Mouse (Mus musculus) CH12.LX (cell line): Measurements from ENCODE around the gene Ifi27l2b. TPM values are rescaled to one million over a fixed set of nuclear protein-coding genes. Genes with fewer than 3 reads are reported as not detected.

ENCODE experiments used
- DNase-seq: peaks from one replicate; pipeline ENCODE4 v3.0.0-alpha.2; 2013; ENCODE audit errors: extremely low read depth
- H3K27ac ChIP-seq: 2 replicates; pipeline ENCODE4 v1.5.1; 2012; ENCODE audit warnings: low read depth, mild to moderate bottlenecking, control low read depth, moderate library complexity; ENCODE audit not compliant: insufficient read depth
- H3K27me3 ChIP-seq: replicated peaks from 2 replicates; pipeline ENCODE3; 2012; ENCODE audit warnings: inconsistent platforms
- H3K36me3 ChIP-seq, 2 experiments: replicated peaks in 1 of 2; 2 replicates each; pipeline versions ENCODE3 to v1.6.1; 2012; ENCODE audit warnings: inconsistent platforms in 1 of 2, low read length in 1 of 2, mild to moderate bottlenecking in 1 of 2, mixed read lengths in 1 of 2, moderate library complexity in 1 of 2; ENCODE audit not compliant: control insufficient read depth in 1 of 2, insufficient read depth in 1 of 2
- H3K4me1 ChIP-seq, 2 experiments: 2 replicates each; pipeline ENCODE4 v1.6.1; 2012; ENCODE audit warnings: inconsistent platforms in 1 of 2, moderate library complexity in 1 of 2; ENCODE audit not compliant: insufficient read depth in 2 of 2, control insufficient read depth in 1 of 2
- H3K4me2 ChIP-seq: 2 replicates; pipeline ENCODE4 v1.6.1; 2012; ENCODE audit warnings: low read depth, mild to moderate bottlenecking, control low read depth; ENCODE audit not compliant: poor library complexity, insufficient read depth, severe bottlenecking
- H3K4me3 ChIP-seq, 3 experiments: fragments of 150-350 bp in 1 of 3; sonication (generic) in 1 of 3; replicated peaks in 1 of 3; 2 replicates each; pipeline versions ENCODE3 to v1.5.1; 2011 to 2012; ENCODE audit warnings: low read depth in 2 of 3, low read length in 2 of 3, mild to moderate bottlenecking in 2 of 3, moderate library complexity in 2 of 3, control low read depth in 1 of 3, improper control_type of control experiment in 1 of 3, inconsistent platforms in 1 of 3, mixed read lengths in 1 of 3; ENCODE audit not compliant: poor library complexity in 1 of 3
- H3K79me2 ChIP-seq: replicated peaks from 2 replicates; pipeline ENCODE4 v1.6.1; 2012; ENCODE audit warnings: mild to moderate bottlenecking, moderate library complexity; ENCODE audit not compliant: control insufficient read depth, poor library complexity, insufficient read depth, severe bottlenecking; ENCODE audit errors: extremely low read depth
- H3K9ac ChIP-seq: 2 replicates; pipeline ENCODE4 v1.6.1; 2012; ENCODE audit warnings: low read depth, mild to moderate bottlenecking, control low read depth, moderate library complexity; ENCODE audit not compliant: insufficient read depth
- H3K9me3 ChIP-seq: replicated peaks from 2 replicates; pipeline ENCODE3; 2012; ENCODE audit warnings: low read length, inconsistent platforms, mixed read lengths
- CTCF ChIP-seq, 2 experiments: IDR thresholded peaks in 1 of 2; conservative IDR thresholded peaks in 1 of 2; 2 replicates each; pipeline ENCODE4 v1.5.1; 2011 to 2012; ENCODE audit warnings: low read depth in 2 of 2, low read length in 2 of 2, improper control_type of control experiment in 1 of 2, inconsistent platforms in 1 of 2, mild to moderate bottlenecking in 1 of 2, moderate library complexity in 1 of 2
- E2F4 ChIP-seq: IDR thresholded peaks from 2 replicates; pipeline ENCODE4 v1.6.1; 2011; ENCODE audit warnings: low read depth, low read length, improper control_type of control experiment; ENCODE audit not compliant: insufficient replicate concordance
- ELF1 ChIP-seq: IDR thresholded peaks from 2 replicates; pipeline ENCODE4 v1.6.1; 2014; ENCODE audit warnings: low read depth, mild to moderate bottlenecking, inconsistent platforms, low read length, improper control_type of control experiment
- ETS1 ChIP-seq: conservative IDR thresholded peaks from 2 replicates; pipeline ENCODE4 v1.6.1; 2012; ENCODE audit warnings: low read depth, mild to moderate bottlenecking, inconsistent platforms, low read length, improper control_type of control experiment, moderate library complexity
- HCFC1 ChIP-seq: IDR thresholded peaks from 2 replicates; pipeline ENCODE4 v1.6.1; 2012; ENCODE audit warnings: low read depth, mild to moderate bottlenecking, inconsistent platforms, low read length, improper control_type of control experiment
- IRF4 ChIP-seq: IDR thresholded peaks from 2 replicates; pipeline ENCODE4 v1.6.1; 2014; ENCODE audit warnings: low read depth, mild to moderate bottlenecking, inconsistent platforms, low read length, improper control_type of control experiment
- MAX ChIP-seq: IDR thresholded peaks from 2 replicates; pipeline ENCODE4 v1.6.1; 2011; ENCODE audit warnings: low read length, improper control_type of control experiment
- MEF2A ChIP-seq: IDR thresholded peaks from 2 replicates; pipeline ENCODE4 v1.6.1; 2014; ENCODE audit warnings: low read depth, mild to moderate bottlenecking, inconsistent platforms, low read length, improper control_type of control experiment, borderline replicate concordance
- NELFE ChIP-seq: IDR thresholded peaks from 2 replicates; pipeline ENCODE4 v1.6.1; 2011; ENCODE audit warnings: low read depth, low read length, improper control_type of control experiment
- NRF1 ChIP-seq: IDR thresholded peaks from 2 replicates; pipeline ENCODE4 v1.6.1; 2014; ENCODE audit warnings: low read depth, mild to moderate bottlenecking, inconsistent platforms, low read length, improper control_type of control experiment, moderate library complexity
- PAX5 ChIP-seq: IDR thresholded peaks from 2 replicates; pipeline ENCODE4 v1.6.1; 2012; ENCODE audit warnings: low read length, inconsistent platforms, mixed read lengths
- POLR2AphosphoS2 ChIP-seq: IDR thresholded peaks from 2 replicates; pipeline ENCODE4 v1.6.1; 2011; ENCODE audit warnings: low read depth, low read length, improper control_type of control experiment
- RAD21 ChIP-seq: IDR thresholded peaks from 2 replicates; pipeline ENCODE4 v1.6.1; 2011; ENCODE audit warnings: low read depth, mild to moderate bottlenecking, low read length, improper control_type of control experiment, moderate library complexity
- SMC3 ChIP-seq: IDR thresholded peaks from 2 replicates; pipeline ENCODE4 v1.6.1; 2011; ENCODE audit warnings: low read depth, low read length, improper control_type of control experiment
- TBP ChIP-seq: conservative IDR thresholded peaks from 2 replicates; pipeline ENCODE4 v1.6.1; 2011; ENCODE audit warnings: low read depth, low read length, improper control_type of control experiment
- UBTF ChIP-seq: IDR thresholded peaks from 2 replicates; pipeline ENCODE4 v1.6.1; 2012; ENCODE audit warnings: low read depth, mild to moderate bottlenecking, inconsistent platforms, low read length, improper control_type of control experiment, moderate library complexity
- ZKSCAN1 ChIP-seq: IDR thresholded peaks from 2 replicates; pipeline ENCODE4 v1.6.1; 2012; ENCODE audit warnings: low read depth, inconsistent platforms, low read length, improper control_type of control experiment, borderline replicate concordance
- ZMIZ1 ChIP-seq: IDR thresholded peaks from 2 replicates; pipeline ENCODE4 v1.6.1; 2012; ENCODE audit warnings: low read depth, mild to moderate bottlenecking, inconsistent platforms, low read length, improper control_type of control experiment
- dilution Hi-C: fragments of 300-500 bp; cut with MboI; formaldehyde crosslinking; loops from 2 replicates; pipeline ENCODE4 v1.14.3; 2020; ENCODE audit warnings: low sequenced_read_pairs; ENCODE audit not compliant: extremely low pct_unique_long_range_greater_than_20kb, extremely low pct_ligation_motif_present
- in situ Hi-C: fragments of 300-500 bp; cut with MboI; formaldehyde crosslinking; loops from 3 replicates; pipeline ENCODE4 v1.14.3; 2019; ENCODE audit warnings: low sequenced_read_pairs, low pct_ligation_motif_present, low pct_unique_long_range_greater_than_20kb, mixed read lengths
- polyA plus RNA-seq: library from polyadenylated mRNA; unstranded; fragments of >175 nt; gene quantifications from 2 replicates; pipeline ENCODE4 v1.2.1, GENCODE M21; 2012; ENCODE audit warnings: low read depth; ENCODE audit not compliant: insufficient read length
- total RNA-seq, 2 experiments: library from RNA; depleted of rRNA; stranded (reverse); fragments of 300-350 nt in 1 of 2; fragments of >200 nt in 1 of 2; gene quantifications; 2 replicates each; pipeline ENCODE4 v1.2.3; 2012 to 2014

Ifi27l2b gene
- total and polyA plus RNA-seq, 3 experiments, result not detected

GRCm38 (mm10) chr12:103425016-103425728, 31.9 kb downstream of the Ifi27l2b start:
- peaks cover 10 to 28% of the 10 kb centered on the region in 2 experiments for H3K36me3 ChIP-seq
- TF ChIP-seq ETS1, result no peak
- no peak for TF ChIP-seq HCFC1
- no peak for TF ChIP-seq MAX
- TF ChIP-seq ELF1, result no peak
- no peak for TF ChIP-seq MEF2A
- no peak for TF ChIP-seq RAD21
- TF ChIP-seq NRF1, result no peak
- no peak for TF ChIP-seq CTCF (conservative IDR thresholded peaks at IDR 0.05 in 1 of 2, IDR thresholded peaks at IDR 0.05 in 1 of 2; ENCODE audit: low read depth in 2 of 2, low read length in 2 of 2)
- no peak for TF ChIP-seq TBP
- no peak for TF ChIP-seq IRF4
- TF ChIP-seq E2F4, result no peak
- no peak for TF ChIP-seq ZKSCAN1
- no peak for TF ChIP-seq UBTF
- no peak; the same call in 1 of the 2 replicates for TF ChIP-seq POLR2AphosphoS2
- TF ChIP-seq SMC3, result no peak
- TF ChIP-seq PAX5, result no peak
- no peak for TF ChIP-seq NELFE
- TF ChIP-seq, all 38 proteins: peak for 0
- Histone ChIP-seq H3K4me1 (peaks cover 0 to 39% of the 10 kb centered on the region in 2 experiments; a peak in 3 of 4 replicates), H3K9me3 (no peaks in the 10 kb centered on the region), H3K4me2 (peak overlapping the region; percentile 98), H3K27ac (no peak overlapping the region), H3K27me3 (no peaks in the 10 kb centered on the region), H3K4me3 (peak overlapping the region; percentile 84 to 100 (median 99)), H3K79me2 (peaks cover 43% of the 10 kb centered on the region), H3K9ac (peak overlapping the region; percentile 62)
- in situ Hi-C loops (loop anchor here (5.0 to 10.0 kb wide), 2 partner anchors 67 to 130 kb away; no protein-coding TSS in a partner anchor), dilution Hi-C loops (no loop called here)
- DNase-seq, result no peak

- H3K27me3 ChIP-seq, result no peaks in the 10 kb centered on the region
- H3K27ac ChIP-seq, result no peak overlapping the region
- TF ChIP-seq PAX5 (no peak), UBTF (no peak), ZMIZ1 (no peak)
- no peak for DNase-seq
- no peaks in the 10 kb centered on the region for H3K79me2 ChIP-seq
- H3K9ac ChIP-seq, result no peak overlapping the region
- no peak overlapping the region for H3K4me3 ChIP-seq
- in situ Hi-C loops, result no loop called here
- H3K36me3 ChIP-seq, result peaks cover 95 to 100% of the 10 kb centered on the region in 2 experiments
- dilution Hi-C loops, result no loop called here
- H3K4me2 ChIP-seq, result no peak overlapping the region
- H3K9me3 ChIP-seq, result no peaks in the 10 kb centered on the region
- no peaks in the 10 kb centered on the region for H3K4me1 ChIP-seq
Observed at GRCm38 (mm10) chr12:103408144-103408543, 48.9 kb downstream of the Ifi27l2b start.
